Comparison of ENCODE assay signal across 13 mouse cellular contexts in the genomic region with DNA sequence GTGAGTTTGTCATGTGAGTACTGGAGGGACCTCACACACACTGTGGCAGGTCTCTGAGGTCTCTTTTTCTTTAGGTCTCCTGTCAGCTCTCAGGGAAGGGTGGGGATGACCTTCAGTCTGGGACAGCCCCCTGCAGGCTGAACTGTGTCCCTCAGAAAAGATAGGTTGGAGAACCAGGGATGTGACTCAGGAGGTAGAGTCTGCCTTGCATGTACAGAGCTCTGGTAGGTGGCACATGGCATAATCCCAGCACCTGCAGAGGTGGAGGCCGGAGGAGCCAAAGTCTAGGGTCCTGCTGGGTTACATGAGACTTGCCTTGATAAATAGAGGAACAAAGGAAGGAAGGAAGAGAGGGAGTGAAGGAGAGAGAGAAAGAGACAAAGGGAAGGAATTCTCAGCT.
A peak's percentile ranks its signal among the peaks of the same experiment; 100 is the strongest.
DNase-seq lines count a peak whose midpoint lies in the region; ATAC-seq lines count a peak whose summit lies in the region.
"Had no signal": no experiment of that assay in that cellular context is flagged by ENCODE, and none has a peak within 500 bp of the region (broad histone marks: within the 10 kb centered on the region; RNA-seq: fewer than 3 reads in every experiment).

No protein-coding gene starts in this region.

- no peak overlapping the region for H3K4me3 ChIP-seq in liver, embryonic 13.5 days (replicated peaks)
- H3K4me3 ChIP-seq: limb, embryonic 12.5 days; neural tube, embryonic 12.5 days had no signal

- ATAC-seq in cerebellum, adult (ENCODE audit: insufficient number of reproducible peaks, low FRiP score, low TSS enrichment) = no peak
- peak; percentile 65 for ATAC-seq in liver, embryonic 13.5 days (ENCODE audit: low read depth)

- H3K27ac ChIP-seq in liver, embryonic 13.5 days = peak overlapping the region; percentile 99
- H3K27ac ChIP-seq: limb, embryonic 12.5 days; neural tube, embryonic 12.5 days had no signal

- peak overlapping the region; percentile 68 for H3K9ac ChIP-seq in liver, embryonic 13.5 days
- H3K9ac ChIP-seq: limb, embryonic 12.5 days; neural tube, embryonic 12.5 days had no signal

- H3K27me3 ChIP-seq in liver, embryonic 13.5 days = 0 out of 2 replicates have a peak, but pooled peaks cover 3% of the 10 kb centered on the region
- H3K27me3 ChIP-seq: neural tube, embryonic 12.5 days had no signal

- intact Hi-C loops in left cerebral cortex, postnatal 14 days (cut with DNase I) = no loop called here

- peaks cover 68% of the 10 kb centered on the region for H3K4me1 ChIP-seq in liver, embryonic 13.5 days (replicated peaks)

- 65% methylated on average over 1 of the region's 1 CpGs for WGBS in liver, embryonic 13.5 days (ENCODE audit: insufficient replicate concordance)

- no peak overlapping the region for H3K4me2 ChIP-seq in liver, embryonic 13.5 days
- H3K4me2 ChIP-seq: limb, embryonic 12.5 days; neural tube, embryonic 12.5 days had no signal

- DNase-seq in cerebellum, postnatal 10 days = peak; percentile 36 to 44
- peak; percentile 21 for DNase-seq in spleen, adult 12 weeks (ENCODE audit: low spot score)
- no peak for DNase-seq in spleen, adult 18-20 months
- peak; percentile 63 for DNase-seq in liver, embryonic 13.5 days
- no peak for DNase-seq in left cerebral cortex, postnatal 14 days (ENCODE audit: low spot score in 2 of 2)
- DNase-seq in adrenal gland, adult 2 months = no peak
- DNase-seq in layer of hippocampus, postnatal 10 days (ENCODE audit: low spot score in 2 of 2) = no peak
- DNase-seq: kidney, postnatal 10 days; right cerebral cortex, postnatal 4 days; thymus, postnatal 4 days had no signal

- H3K36me3 ChIP-seq in liver, embryonic 13.5 days = no peaks in the 10 kb centered on the region
- H3K36me3 ChIP-seq: limb, embryonic 12.5 days; neural tube, embryonic 12.5 days had no signal

- H3K9me3 ChIP-seq in liver, embryonic 13.5 days (replicated peaks) = no peaks in the 10 kb centered on the region
- H3K9me3 ChIP-seq: limb, embryonic 12.5 days; neural tube, embryonic 12.5 days had no signal

Comparison
In these comparisons a context has a peak if more than half of its experiments do, and no peak if none do; other contexts are left out.
1. DNase-seq: peak in cerebellum, postnatal 10 days (2 of 2), spleen, adult 12 weeks (single experiment) and liver, embryonic 13.5 days (single experiment); none in spleen, adult 18-20 months (0 of 2), left cerebral cortex, postnatal 14 days (0 of 2), adrenal gland, adult 2 months (single experiment) and layer of hippocampus, postnatal 10 days (0 of 2).